Mouse (Mus musculus) G1E (cell line): Measurements from ENCODE around the gene Ebf1. TPM values are rescaled to one million over a fixed set of nuclear protein-coding genes. Genes with fewer than 3 reads are reported as not detected.

Source experiments
- ATAC-seq: 2 replicates; pipeline ENCODE4 v1.8.0; 2016; ENCODE audit warnings: mild to moderate bottlenecking; ENCODE audit not compliant: insufficient number of reproducible peaks, poor library complexity, low FRiP score, severe bottlenecking; ENCODE audit errors: extremely low read depth
- DNase-seq: peaks from one replicate; pipeline ENCODE4 v3.0.0; 2012; ENCODE audit warnings: low spot score
- H3K27me3 ChIP-seq: 2 replicates; pipeline ENCODE4 v1.6.1; 2012; ENCODE audit warnings: mild to moderate bottlenecking, low read length, inconsistent platforms; ENCODE audit not compliant: insufficient read depth
- H3K36me3 ChIP-seq: replicated peaks from 2 replicates; pipeline ENCODE3; 2012; ENCODE audit warnings: mild to moderate bottlenecking, inconsistent platforms
- H3K4me1 ChIP-seq: 2 replicates; pipeline ENCODE4 v1.6.1; 2012; ENCODE audit warnings: low read depth, low read length, inconsistent platforms, mixed read lengths; ENCODE audit not compliant: insufficient read depth
- H3K4me3 ChIP-seq: 2 replicates; pipeline ENCODE4 v1.5.1; 2012; ENCODE audit warnings: low read depth, mild to moderate bottlenecking, inconsistent platforms, low read length, moderate library complexity, mixed read lengths
- H3K9me3 ChIP-seq: replicated peaks from 2 replicates; pipeline ENCODE4 v1.6.1; 2012; ENCODE audit warnings: inconsistent platforms
- CTCF ChIP-seq: IDR thresholded peaks from 2 replicates; pipeline ENCODE4 v1.5.1; 2012; ENCODE audit warnings: low read depth, low read length, inconsistent platforms, mixed read lengths
- GATA1 ChIP-seq: IDR thresholded peaks from 2 replicates; pipeline ENCODE4 v1.6.1; 2012; ENCODE audit warnings: borderline replicate concordance, low read length, inconsistent platforms, mixed read lengths
- GATA2 ChIP-seq: IDR thresholded peaks from 2 replicates; pipeline ENCODE4 v1.6.1; 2012; ENCODE audit warnings: low read depth, low read length, inconsistent platforms, borderline replicate concordance
- POLR2AphosphoS5 ChIP-seq: IDR thresholded peaks from 2 replicates; pipeline ENCODE4 v1.6.1; 2012; ENCODE audit warnings: low read depth, low read length, inconsistent platforms; ENCODE audit not compliant: insufficient replicate concordance
- TAL1 ChIP-seq: conservative IDR thresholded peaks from 2 replicates; pipeline ENCODE4 v1.6.1; 2012; ENCODE audit warnings: low read depth, low read length, inconsistent platforms, mixed read lengths
- polyA plus RNA-seq: library from polyadenylated mRNA; stranded (reverse); fragments of >175 nt; gene quantifications from 2 replicates; pipeline ENCODE4 v1.2.3, GENCODE M21; 2012
- total RNA-seq, 2 experiments: library from RNA; stranded (forward) in 1 of 2; stranded (reverse) in 1 of 2; fragments of 200-1000 nt in 1 of 2; fragments of >200 nt in 1 of 2; fragmentation: Nextera tagmentation in 1 of 2; gene quantifications; 2 replicates each; pipeline ENCODE4 v1.2.3; 2014 to 2017

The Ebf1 gene
- total and polyA plus RNA-seq, 3 experiments, result 0.05 TPM; not detected in 2

GRCm38 (mm10) chr11:44656916-44657315, 39.8 kb downstream of the Ebf1 start:
- no peak for TF ChIP-seq POLR2AphosphoS5
- TF ChIP-seq GATA2, result no peak
- TF ChIP-seq CTCF, result no peak
- no peak for TF ChIP-seq GATA1
- no peak for TF ChIP-seq TAL1
- Histone ChIP-seq H3K36me3 (no peaks in the 10 kb centered on the region), H3K27me3 (peaks cover 3% of the 10 kb centered on the region), H3K4me1 (no peaks in the 10 kb centered on the region), H3K4me3 (no peak overlapping the region), H3K9me3 (no peaks in the 10 kb centered on the region)
- no peak for DNase-seq
- ATAC-seq, result no peak

GRCm38 (mm10) chr11:44657833-44658395, 40.8 kb downstream of the Ebf1 start:
- Histone ChIP-seq H3K36me3 (no peaks in the 10 kb centered on the region), H3K4me1 (no peaks in the 10 kb centered on the region), H3K4me3 (no peak overlapping the region), H3K9me3 (no peaks in the 10 kb centered on the region), H3K27me3 (peaks cover 3% of the 10 kb centered on the region)
- no peak for TF ChIP-seq POLR2AphosphoS5
- no peak for TF ChIP-seq TAL1
- no peak for TF ChIP-seq GATA2
- no peak for TF ChIP-seq GATA1
- no peak for TF ChIP-seq CTCF
- no peak for DNase-seq
- ATAC-seq, result no peak

- DNase-seq (no peak), ATAC-seq (no peak)
- TF ChIP-seq GATA1 (no peak), TAL1 (no peak), GATA2 (no peak), POLR2AphosphoS5 (no peak), CTCF (no peak)
- no peaks in the 10 kb centered on the region for H3K4me1 ChIP-seq
- no peaks in the 10 kb centered on the region for H3K9me3 ChIP-seq
- H3K4me3 ChIP-seq, result no peak overlapping the region
- H3K36me3 ChIP-seq, result no peaks in the 10 kb centered on the region
- peaks cover 6% of the 10 kb centered on the region for H3K27me3 ChIP-seq
These were observed 44.8 kb downstream of the Ebf1 start for GRCm38 (mm10) chr11:44661875-44662274.

- Histone ChIP-seq H3K9me3 (no peaks in the 10 kb centered on the region), H3K27me3 (peaks cover 3% of the 10 kb centered on the region; the same call in 1 of the 2 replicates), H3K4me1 (no peaks in the 10 kb centered on the region), H3K4me3 (no peak overlapping the region), H3K36me3 (no peaks in the 10 kb centered on the region)
- ATAC-seq (no peak), DNase-seq (no peak)
- TF ChIP-seq POLR2AphosphoS5 (no peak), GATA2 (no peak), GATA1 (no peak), CTCF (no peak), TAL1 (no peak)
These were observed 46.6 kb downstream of the Ebf1 start for GRCm38 (mm10) chr11:44663609-44664141.

- H3K4me1 ChIP-seq, result no peaks in the 10 kb centered on the region
- DNase-seq, result no peak
- no peak for ATAC-seq
- TF ChIP-seq TAL1 (no peak), CTCF (no peak)
- H3K9me3 ChIP-seq, result no peaks in the 10 kb centered on the region
- 0 out of 2 replicates have a peak, but pooled peaks cover 3% of the 10 kb centered on the region for H3K27me3 ChIP-seq
- no peak overlapping the region for H3K4me3 ChIP-seq
- no peaks in the 10 kb centered on the region for H3K36me3 ChIP-seq
These were observed 48.1 kb downstream of the Ebf1 start for GRCm38 (mm10) chr11:44665156-44665682.

- Histone ChIP-seq H3K4me1 (no peaks in the 10 kb centered on the region), H3K4me3 (no peak overlapping the region), H3K36me3 (no peaks in the 10 kb centered on the region), H3K9me3 (no peaks in the 10 kb centered on the region), H3K27me3 (0 out of 2 replicates have a peak, but pooled peaks cover 3% of the 10 kb centered on the region)
- DNase-seq (no peak), ATAC-seq (no peak)
- TF ChIP-seq GATA1 (no peak), GATA2 (no peak), CTCF (no peak)
These were observed 48.8 kb downstream of the Ebf1 start for GRCm38 (mm10) chr11:44665741-44666531.
